Mouse (Mus musculus) brain, adult 10 weeks (tissue): ENCODE data around the gene Sergef. TPM values are rescaled to one million over a fixed set of nuclear protein-coding genes. Genes with fewer than 3 reads are reported as not detected.

Experiments used
- polyA plus RNA-seq: library from polyadenylated mRNA; stranded (reverse); fragments of 350-450 nt; fragmentation: Illumina TruSeq; extraction: RNeasy Lipid Tissue Mini Kit (QIAGEN cat#74804); gene quantifications from one replicate; pipeline ENCODE4 v1.2.3, GENCODE M21; 2015; ENCODE audit warnings: low read depth, low replicate concordance

Gene Sergef
- 35.9 TPM for polyA plus RNA-seq

DNA sequence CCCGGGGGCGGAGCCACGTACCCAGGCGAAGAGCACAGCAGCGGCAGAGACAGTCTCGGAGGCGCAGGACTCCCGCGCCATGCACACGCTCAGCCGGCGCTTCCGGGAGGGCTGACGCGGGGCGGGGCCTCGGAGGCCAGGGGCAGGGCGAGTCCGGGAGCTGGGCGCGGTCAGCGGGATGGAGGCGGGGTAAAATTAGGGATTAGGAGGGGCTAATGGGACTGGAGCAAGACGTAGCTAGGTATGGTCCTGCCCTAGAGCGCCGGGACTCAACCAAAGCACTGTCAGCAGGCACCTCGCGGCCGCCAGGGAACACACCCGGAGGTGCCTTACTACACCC, at the start of gene Sergef:
TSS of gene Sergef (minus strand) at position 116 of the 340 bp plus-strand sequence.

DNA sequence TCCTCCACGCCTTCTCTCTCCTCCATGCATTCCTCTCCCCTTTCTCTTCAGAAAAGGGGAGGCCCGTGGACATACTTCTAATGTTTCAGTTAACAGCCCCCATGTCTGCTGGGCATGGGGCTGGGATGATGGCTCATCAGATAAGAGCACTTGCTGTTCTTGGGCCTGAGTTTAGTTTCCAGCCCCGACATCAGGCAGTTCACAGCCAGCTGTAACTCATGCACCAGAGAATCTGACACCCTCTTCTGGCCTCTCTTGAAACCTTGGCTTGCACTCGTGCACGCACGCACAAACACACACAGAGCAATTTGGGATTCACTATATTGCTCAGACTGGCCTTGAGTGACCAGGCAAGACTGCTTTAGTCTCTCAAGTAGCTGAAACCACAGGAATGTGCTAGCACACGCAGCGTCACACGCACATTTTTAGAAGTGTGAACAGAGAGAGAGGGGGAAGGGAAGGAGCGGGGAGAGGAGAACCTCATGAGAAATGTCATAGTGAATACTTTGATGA, 32.6 kb upstream of the Sergef start, which contains the start of gene Tph1:
TSS of gene Tph1 (minus strand) at position 378 of the 513 bp plus-strand sequence.

DNA sequence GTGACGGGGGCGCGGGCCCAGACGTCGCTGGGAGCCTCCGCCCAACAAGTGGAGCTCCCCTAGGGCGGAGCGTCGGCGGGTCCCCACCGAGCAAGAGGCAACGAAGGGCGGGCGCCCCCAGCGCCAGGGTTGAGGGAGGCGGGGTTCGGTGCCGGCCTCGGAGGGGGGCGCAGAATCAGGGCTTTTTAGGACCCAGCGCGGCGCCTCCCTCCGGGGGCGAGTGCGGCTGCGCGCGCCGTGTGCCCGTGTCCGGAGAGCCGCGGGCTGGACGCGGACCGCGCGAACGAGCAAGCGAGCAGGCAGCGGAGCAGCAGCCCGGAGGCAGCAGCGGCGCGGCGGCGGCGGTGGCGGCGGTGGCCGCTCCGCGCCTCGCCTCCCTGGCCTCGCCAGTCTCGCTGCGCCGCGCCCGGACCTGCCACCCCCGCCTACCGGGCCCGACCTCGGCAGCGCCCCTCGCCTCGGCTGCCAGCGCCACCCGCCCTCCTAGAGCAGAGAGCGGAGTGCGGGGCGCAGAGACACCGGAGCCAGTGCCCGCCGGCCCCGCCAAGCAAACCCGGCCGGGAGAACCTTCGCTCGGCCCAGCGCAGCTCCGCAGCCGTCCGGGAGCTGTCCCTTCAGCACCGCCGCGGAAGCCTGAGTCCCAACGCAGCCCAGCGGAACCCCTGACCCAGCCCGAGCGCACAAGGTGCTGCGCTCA, 243.2 kb downstream of the Sergef start, which contains the start of gene Kcnc1:
TSS of gene Kcnc1 (plus strand) at position 267 of the 697 bp plus-strand sequence.

Other genes with a start within 250 kb of the Sergef start
- 104 TPM for gene Kcnc1, start 243.3 kb downstream of the Sergef start, polyA plus RNA-seq
- gene Tph1, start 32.7 kb upstream of the Sergef start, polyA plus RNA-seq = 0.95 TPM
- 6.8 TPM for gene Saal1, start 70.9 kb upstream of the Sergef start, polyA plus RNA-seq
- gene Saa3, start 75.9 kb upstream of the Sergef start, polyA plus RNA-seq = not detected
- gene Saa4, start 92.8 kb upstream of the Sergef start, polyA plus RNA-seq = not detected
- gene Saa1, start 103.2 kb upstream of the Sergef start, polyA plus RNA-seq = not detected
- gene Saa2, start 112.0 kb upstream of the Sergef start, polyA plus RNA-seq = not detected
- gene Hps5, start 156.3 kb upstream of the Sergef start, polyA plus RNA-seq = 14.3 TPM
- 35.0 TPM for gene Gtf2h1, start 156.3 kb upstream of the Sergef start, polyA plus RNA-seq
- 476 TPM for gene Ldha, start 201.7 kb upstream of the Sergef start, polyA plus RNA-seq
- 0.45 TPM for gene Ldhc, start 221.4 kb upstream of the Sergef start, polyA plus RNA-seq